Mouse (Mus musculus) 3T3-L1 (cell line): ENCODE data around the gene Tnfrsf18.

Experiments used
- DNase-seq: peaks from one replicate; pipeline ENCODE4 v3.0.0-alpha.2; 2015; ENCODE audit warnings: low read depth, low spot score

Tnfrsf18 gene

DNA sequence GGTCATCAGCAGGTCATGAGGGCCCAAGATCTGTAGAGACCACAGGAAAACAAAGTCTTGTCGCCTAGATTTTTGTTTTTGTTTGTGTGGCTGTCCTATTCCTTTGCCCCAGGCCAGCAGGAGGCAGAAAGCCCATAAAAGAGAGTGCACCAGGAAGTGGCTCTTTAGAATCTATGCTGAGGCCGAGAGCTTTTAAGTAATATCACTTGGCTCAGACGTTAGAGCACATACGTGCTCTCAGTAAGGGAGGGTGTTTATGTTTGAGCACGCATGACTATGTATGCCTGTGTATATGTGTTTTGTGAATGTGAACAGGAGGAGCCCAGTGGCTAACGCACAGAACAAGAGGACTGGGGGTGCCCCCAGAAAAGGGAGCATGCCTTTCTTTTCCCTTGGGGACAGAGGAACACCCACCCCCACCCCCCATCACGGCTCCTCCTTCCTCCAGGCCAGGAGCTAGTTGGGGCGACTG lies 51.0 kb downstream of the Tnfrsf18 start:
- DNase-seq = no peak

- DNase-seq = no peak
These were observed 51.7 kb downstream of the Tnfrsf18 start for GRCm38 (mm10) chr4:156077499-156078301.
